Mouse (Mus musculus) heart, embryonic 14.5 days (tissue): ENCODE data around the gene F2rl2. TPM values are rescaled to one million over a fixed set of nuclear protein-coding genes. Genes with fewer than 3 reads are reported as not detected.

Experiments used
- ATAC-seq: fragments of 200-750 bp; cut with Nextera tagmentation; 2 replicates; pipeline ENCODE4 v1.8.0; 2017; ENCODE audit warnings: low read depth, moderate TSS enrichment; ENCODE audit not compliant: insufficient number of reproducible peaks, insufficient read depth, low FRiP score
- H3K27ac ChIP-seq, 2 experiments: fragments of 200-500 bp in 1 of 2; fragments of 300-500 bp in 1 of 2; sonication (generic) in 1 of 2; replicated peaks in 1 of 2; 2 replicates each; pipeline ENCODE4 v1.5.1; 2012 to 2014; ENCODE audit warnings: low read depth in 2 of 2, low read length in 2 of 2, control low read depth in 1 of 2, mild to moderate bottlenecking in 1 of 2, mixed read lengths in 1 of 2; ENCODE audit not compliant: control insufficient read depth in 1 of 2, insufficient read depth in 1 of 2
- H3K27me3 ChIP-seq: fragments of 300-500 bp; sonication (generic); 2 replicates; pipeline ENCODE4 v1.6.1; 2014; ENCODE audit warnings: mild to moderate bottlenecking, low read length, control low read depth; ENCODE audit not compliant: control insufficient read depth, insufficient read depth
- H3K36me3 ChIP-seq: fragments of 300-500 bp; sonication (generic); 2 replicates; pipeline ENCODE4 v1.6.1; 2014; ENCODE audit warnings: mild to moderate bottlenecking, control low read depth, low read length, mixed read lengths; ENCODE audit not compliant: control insufficient read depth, insufficient read depth
- H3K4me1 ChIP-seq, 2 experiments: fragments of 200-500 bp in 1 of 2; fragments of 300-500 bp in 1 of 2; sonication (generic) in 1 of 2; 2 replicates each; pipeline ENCODE4 v1.6.1; 2012 to 2014; ENCODE audit warnings: low read length in 2 of 2, control low read depth in 1 of 2, mixed read lengths in 1 of 2; ENCODE audit not compliant: control insufficient read depth in 2 of 2, insufficient read depth in 2 of 2
- H3K4me2 ChIP-seq: fragments of 300-500 bp; sonication (generic); 2 replicates; pipeline ENCODE4 v1.6.1; 2014; ENCODE audit warnings: mild to moderate bottlenecking, low read length
- H3K4me3 ChIP-seq, 2 experiments: fragments of 200-500 bp in 1 of 2; fragments of 300-500 bp in 1 of 2; sonication (generic) in 1 of 2; 2 replicates each; pipeline ENCODE4 v1.5.1; 2012 to 2014; ENCODE audit warnings: low read length in 2 of 2, mild to moderate bottlenecking in 2 of 2, control low read depth in 1 of 2, low read depth in 1 of 2, moderate library complexity in 1 of 2; ENCODE audit not compliant: control insufficient read depth in 1 of 2, insufficient read depth in 1 of 2
- H3K9ac ChIP-seq: fragments of 300-500 bp; sonication (generic); 2 replicates; pipeline ENCODE4 v1.6.1; 2014; ENCODE audit warnings: mild to moderate bottlenecking, low read length
- H3K9me3 ChIP-seq: fragments of 300-500 bp; sonication (generic); 2 replicates; pipeline ENCODE4 v1.6.1; 2016; ENCODE audit warnings: low read length, control low read depth; ENCODE audit not compliant: control insufficient read depth
- WGBS: fragments of 180-500 bp; shearing (Covaris S2); extraction: QIAGEN DNeasy Blood & Tissue Kit; methylation state at CpG from one replicate; pipeline ENCODE4 v1.1.7; 2014; 5-methylcytosine and 5-hydroxymethylcytosine counted together
- polyA plus RNA-seq: library from polyadenylated mRNA; unstranded; fragments of >200 nt; fragmentation: Nextera tagmentation; extraction: Ambion mirVana; gene quantifications from 2 replicates; pipeline ENCODE4 v1.2.1, GENCODE M21; 2014

Gene F2rl2
- polyA plus RNA-seq, 1 experiment from 2014 or later = 0.35 TPM

DNA sequence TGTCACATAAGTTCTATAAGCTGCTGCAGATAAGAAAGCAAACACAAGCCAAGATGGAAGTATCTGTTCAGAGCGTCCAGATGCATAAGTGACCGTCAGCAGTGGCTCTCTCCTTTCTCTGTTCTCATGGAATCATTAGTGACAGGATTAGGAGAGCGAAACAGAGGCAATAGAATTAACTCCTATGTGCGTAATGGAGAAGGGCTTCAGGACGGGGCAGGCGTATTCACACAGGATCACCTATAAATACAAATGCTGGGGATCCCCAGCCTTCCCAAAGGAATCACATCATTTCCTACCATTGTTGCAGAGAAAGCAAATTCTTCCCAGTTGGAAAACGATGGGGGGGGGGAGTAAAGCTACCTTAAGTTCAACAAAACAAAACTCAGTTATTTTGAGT is 37.2 kb upstream of the F2rl2 start:
- Histone ChIP-seq H3K9me3 (no peaks in the 10 kb centered on the region), H3K36me3 (peaks cover 4% of the 10 kb centered on the region; the same call in 1 of the 2 replicates), H3K27ac (peak overlapping the region; percentile 67 to 68), H3K9ac (no peak overlapping the region), H3K4me2 (no peak overlapping the region), H3K4me1 (peaks cover 12 to 15% of the 10 kb centered on the region in 2 experiments), H3K27me3 (no peaks in the 10 kb centered on the region), H3K4me3 (no peak overlapping the region)
- 50% methylated on average over 7 of the region's 7 CpGs for WGBS
- ATAC-seq = peak; percentile 19; the same call in 1 of the 2 replicates

DNA sequence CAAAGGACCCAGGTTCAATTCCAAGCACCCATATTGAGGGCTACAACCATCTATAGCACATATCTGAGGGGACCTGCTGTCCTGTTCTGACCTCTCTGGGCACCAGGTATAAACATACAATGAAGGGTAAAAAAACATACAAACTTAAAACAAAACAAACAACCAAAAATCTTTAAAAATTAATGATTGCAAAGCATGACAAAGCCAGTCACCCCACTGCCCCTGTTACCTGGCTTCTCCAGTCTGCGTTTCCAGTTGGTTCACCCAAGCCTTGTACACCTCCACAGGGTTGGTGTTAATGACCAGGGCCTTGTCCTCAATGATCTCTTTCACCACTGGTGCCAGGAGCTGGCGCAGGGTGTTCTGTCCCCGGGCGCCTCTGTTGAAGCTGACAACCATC is 32.8 kb upstream of the F2rl2 start:
- H3K27ac ChIP-seq = no peak overlapping the region
- H3K36me3 ChIP-seq = peaks cover 4% of the 10 kb centered on the region; the same call in 1 of the 2 replicates
- WGBS = 90% methylated on average over 4 of the region's 4 CpGs
- no peak overlapping the region for H3K4me2 ChIP-seq
- H3K4me3 ChIP-seq = no peak overlapping the region
- no peak for ATAC-seq
- H3K4me1 ChIP-seq = peaks cover 4 to 5% of the 10 kb centered on the region in 2 experiments; a peak in 2 of 4 replicates
- H3K9me3 ChIP-seq = no peaks in the 10 kb centered on the region
- H3K9ac ChIP-seq = no peak overlapping the region
- no peaks in the 10 kb centered on the region for H3K27me3 ChIP-seq

DNA sequence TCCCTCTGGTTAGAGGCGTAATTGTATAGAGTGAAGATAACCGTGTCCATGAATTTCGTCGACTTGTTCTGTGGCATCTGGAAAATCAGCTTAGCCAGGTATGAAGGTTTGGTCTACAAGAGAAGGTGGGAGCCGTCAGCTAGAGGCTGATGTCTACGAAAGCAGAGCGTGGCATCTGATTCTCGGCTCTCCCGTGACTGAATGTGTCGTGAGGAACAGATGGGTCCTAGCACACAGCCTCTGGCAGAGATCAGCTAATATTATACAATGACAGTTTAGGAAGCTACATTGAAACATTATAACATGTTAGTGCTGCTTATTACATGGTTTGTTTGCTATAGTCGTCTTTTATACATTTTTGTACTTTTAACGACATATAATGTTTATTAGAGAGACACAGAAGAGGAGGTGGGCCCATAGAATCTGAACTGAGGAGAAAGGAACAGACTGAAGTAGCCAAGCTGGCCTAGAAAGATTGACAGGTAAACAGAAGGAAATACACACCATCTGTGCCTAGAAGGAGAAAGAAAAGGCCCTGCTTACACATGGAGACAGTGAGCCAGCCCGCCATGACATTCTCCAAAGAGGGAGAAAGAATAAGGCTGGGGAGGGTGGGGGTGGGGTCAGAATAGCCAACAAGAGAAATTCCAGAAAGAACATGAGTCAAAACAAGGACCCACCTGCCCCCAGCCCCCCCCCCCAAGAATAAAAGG is 30.9 kb upstream of the F2rl2 start:
- H3K36me3 ChIP-seq = peaks cover 1% of the 10 kb centered on the region; the same call in 1 of the 2 replicates
- H3K9ac ChIP-seq = no peak overlapping the region
- H3K4me1 ChIP-seq = 0 out of 4 replicates have a peak, but pooled peaks cover 2 to 4% of the 10 kb centered on the region in 2 experiments
- no peaks in the 10 kb centered on the region for H3K9me3 ChIP-seq
- no peak for ATAC-seq
- H3K27ac ChIP-seq = no peak overlapping the region
- no peaks in the 10 kb centered on the region for H3K27me3 ChIP-seq
- H3K4me2 ChIP-seq = no peak overlapping the region
- H3K4me3 ChIP-seq = no peak overlapping the region
- 88% methylated on average over 13 of the region's 13 CpGs for WGBS

DNA sequence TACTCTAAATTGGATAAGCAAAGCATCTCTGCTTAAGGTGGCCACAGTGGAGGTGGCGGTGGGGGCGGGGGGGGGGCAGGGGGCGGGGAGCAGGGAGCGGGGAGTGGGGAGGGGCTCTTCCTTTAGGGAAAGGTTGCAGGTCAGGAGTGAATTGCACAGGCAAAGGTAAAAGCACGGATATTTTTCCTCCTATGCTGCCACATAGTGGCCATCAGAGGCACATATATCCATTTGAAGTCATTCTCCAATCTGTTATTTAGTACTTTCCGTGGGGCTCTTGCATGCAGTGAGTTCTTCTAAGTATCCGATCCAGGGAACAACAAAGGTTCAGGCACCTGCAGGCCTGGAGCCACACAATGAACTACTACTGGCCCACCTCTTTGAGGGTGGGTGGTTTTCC is 29.4 kb upstream of the F2rl2 start:
- Histone ChIP-seq H3K4me3 (no peak overlapping the region), H3K4me1 (peaks cover 6 to 11% of the 10 kb centered on the region in 2 experiments; a peak in 3 of 4 replicates), H3K9ac (no peak overlapping the region), H3K27me3 (no peaks in the 10 kb centered on the region), H3K9me3 (no peaks in the 10 kb centered on the region), H3K4me2 (peak overlapping the region; percentile 17; the same call in 1 of the 2 replicates), H3K27ac (no peak overlapping the region), H3K36me3 (no peaks in the 10 kb centered on the region)
- WGBS = 19% methylated on average over 6 of the region's 7 CpGs
- no peak for ATAC-seq

DNA sequence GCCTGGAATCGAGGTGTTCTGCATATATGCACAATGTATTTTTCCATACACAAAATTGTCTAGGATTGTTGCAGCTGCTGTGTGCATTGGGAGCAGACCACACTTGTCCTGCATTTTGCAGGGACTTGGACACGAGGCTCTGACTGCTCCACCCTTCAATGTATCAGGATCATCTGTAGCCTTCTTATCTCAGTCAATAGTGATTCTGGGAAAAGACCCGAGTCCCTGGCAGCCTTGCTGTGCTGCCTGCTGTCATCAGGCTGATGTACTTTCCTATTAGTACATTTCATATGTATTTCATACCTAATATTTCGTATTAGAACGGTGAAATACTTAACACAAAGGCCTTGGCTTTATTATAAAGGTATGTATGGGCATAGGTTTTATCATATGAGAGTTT is 26.1 kb upstream of the F2rl2 start:
- Histone ChIP-seq H3K4me2 (no peak overlapping the region), H3K36me3 (no peaks in the 10 kb centered on the region), H3K9ac (no peak overlapping the region), H3K4me3 (no peak overlapping the region), H3K9me3 (no peaks in the 10 kb centered on the region), H3K27ac (no peak overlapping the region), H3K27me3 (no peaks in the 10 kb centered on the region), H3K4me1 (peaks cover 6 to 11% of the 10 kb centered on the region in 2 experiments; a peak in 3 of 4 replicates)
- 67% methylated on average over 5 of the region's 5 CpGs for WGBS
- ATAC-seq = no peak

DNA sequence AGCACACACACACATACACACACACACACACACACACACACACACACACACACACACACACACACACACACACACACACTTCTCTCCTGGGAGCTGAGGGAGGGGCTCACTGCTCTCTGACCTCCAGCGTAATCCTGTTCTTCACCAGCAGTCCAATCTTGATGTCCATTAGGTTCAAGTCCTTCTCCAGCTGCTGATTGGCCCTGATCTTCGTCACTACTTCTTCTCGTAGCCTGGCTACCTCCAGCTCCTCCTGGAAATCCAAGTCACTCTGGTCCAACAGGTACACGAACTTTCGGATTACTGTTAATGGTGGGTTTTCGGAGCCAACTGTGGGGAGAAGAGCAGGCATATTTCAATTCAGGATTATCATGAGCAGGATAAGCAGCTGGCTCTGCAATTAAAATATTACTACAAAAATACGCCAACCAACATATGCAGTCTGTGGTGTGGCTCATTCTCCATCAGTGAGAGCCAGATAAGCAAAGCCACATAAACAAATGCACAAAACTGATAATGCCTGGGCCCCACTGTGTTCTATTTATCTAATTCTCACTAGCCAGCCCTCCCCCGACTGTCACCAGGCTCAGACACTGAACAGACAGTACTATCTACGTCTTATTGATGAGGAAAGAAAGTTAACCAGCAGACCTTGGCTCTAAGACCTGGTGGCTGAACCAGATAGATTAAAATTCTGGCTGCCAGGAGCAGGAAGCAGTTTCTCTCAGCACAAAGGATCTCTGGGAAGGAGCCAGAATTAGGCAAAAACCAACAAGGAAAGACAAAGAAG is 25.4 kb upstream of the F2rl2 start:
- Histone ChIP-seq H3K4me3 (no peak overlapping the region), H3K36me3 (no peaks in the 10 kb centered on the region), H3K27ac (peak overlapping the region; percentile 25 to 47; a peak in 3 of 4 replicates), H3K9ac (no peak overlapping the region), H3K4me2 (0 out of 2 replicates have a peak overlapping the region, but pooled peaks have one; percentile 18), H3K4me1 (peaks cover 6 to 11% of the 10 kb centered on the region in 2 experiments; a peak in 3 of 4 replicates), H3K27me3 (no peaks in the 10 kb centered on the region), H3K9me3 (no peaks in the 10 kb centered on the region)
- WGBS = 28% methylated on average over 9 of the region's 9 CpGs
- ATAC-seq = peak; percentile 74

DNA sequence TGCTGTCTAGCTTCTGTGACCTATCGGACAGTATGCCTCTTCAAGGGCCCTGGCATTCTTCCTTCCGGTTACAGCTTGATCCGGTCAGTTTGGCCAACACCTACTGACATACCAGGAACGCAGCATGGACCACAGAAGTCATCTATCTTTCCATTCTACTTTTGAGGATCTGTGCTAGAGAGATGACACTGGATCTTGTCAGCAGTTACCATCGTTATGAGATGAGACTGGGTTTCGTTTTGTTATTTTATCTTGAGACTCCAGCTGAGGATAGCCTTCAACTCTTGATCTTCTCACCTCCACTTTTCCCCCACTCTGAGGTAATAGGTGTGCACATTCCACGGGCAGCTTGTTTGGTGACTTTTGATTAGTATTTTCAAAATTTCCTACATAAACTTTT is 24.3 kb upstream of the F2rl2 start:
- peak overlapping the region; percentile 10 to 18; a peak in 2 of 4 replicates for H3K27ac ChIP-seq
- H3K36me3 ChIP-seq = no peaks in the 10 kb centered on the region
- H3K27me3 ChIP-seq = no peaks in the 10 kb centered on the region
- 50% methylated on average over 7 of the region's 7 CpGs for WGBS
- H3K9me3 ChIP-seq = no peaks in the 10 kb centered on the region
- H3K4me3 ChIP-seq = no peak overlapping the region
- ATAC-seq = no peak
- peaks cover 6 to 7% of the 10 kb centered on the region in 2 experiments; a peak in 3 of 4 replicates for H3K4me1 ChIP-seq
- H3K9ac ChIP-seq = no peak overlapping the region
- H3K4me2 ChIP-seq = no peak overlapping the region
